Mouse (Mus musculus): Measurements from ENCODE around the gene Bcl2. TPM values are rescaled to one million over a fixed set of nuclear protein-coding genes. Genes with fewer than 3 reads are reported as not detected.
"Not testable (repeated sequence)": the region's sequence is repeated elsewhere in the genome, so short reads cannot be mapped to it uniquely, and the experiment has no call there.

The Bcl2 gene
- total and polyA plus RNA-seq, 2 experiments from 2014 or later, result 9.8 to 13.1 TPM

DNA sequence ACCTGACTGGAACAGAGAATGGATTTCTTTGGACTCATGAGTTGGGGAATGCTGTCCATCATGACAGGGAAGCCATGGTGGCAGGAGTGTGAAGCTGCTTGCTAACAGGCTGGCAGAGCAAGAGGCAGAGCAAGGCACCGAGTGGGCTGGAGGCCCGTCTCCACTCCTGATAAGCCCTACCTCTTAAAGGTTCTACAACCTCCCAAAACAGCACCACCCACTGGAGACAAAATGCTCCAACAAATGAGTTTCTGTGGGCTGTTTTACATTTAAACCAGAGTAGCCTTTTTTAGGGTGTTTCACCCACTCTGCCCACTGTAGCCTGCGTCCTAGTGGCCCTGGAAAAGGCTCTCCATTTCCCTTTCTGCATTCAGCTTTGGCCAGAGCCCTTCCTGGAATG is 163.5 kb downstream of the Bcl2 start:
- 94% methylated on average over 3 of the region's 3 CpGs for WGBS
- Histone ChIP-seq H3K4me3 (ENCODE audit: low read length) (no peak overlapping the region), H3K9me3 (ENCODE audit: low read length) (no peaks in the 10 kb centered on the region), H3K27ac (no peak overlapping the region), H3K27me3 (ENCODE audit: insufficient read depth, low read length) (no peaks in the 10 kb centered on the region), H3K9ac (replicated peaks; ENCODE audit: low read length) (no peak overlapping the region), H3K36me3 (ENCODE audit: insufficient read depth, low read length) (no peaks in the 10 kb centered on the region), H3K4me2 (ENCODE audit: low read depth, low read length) (no peak overlapping the region), H3K4me1 (ENCODE audit: insufficient read depth, low read length) (no peaks in the 10 kb centered on the region)
- no peak for DNase-seq (ENCODE audit: low spot score)
- no peak for TF ChIP-seq CTCF (IDR thresholded peaks at IDR 0.05; ENCODE audit: low read depth)
- no peak for ATAC-seq

- H3K27ac ChIP-seq, result no peak overlapping the region
- ATAC-seq (no peak), DNase-seq (ENCODE audit: low spot score) (no peak)
- no peaks in the 10 kb centered on the region for H3K4me1 ChIP-seq (ENCODE audit: insufficient read depth, low read length)
- H3K4me3 ChIP-seq (ENCODE audit: low read length), result no peak overlapping the region
- H3K36me3 ChIP-seq (ENCODE audit: insufficient read depth, low read length), result no peaks in the 10 kb centered on the region
- TF ChIP-seq CTCF (IDR thresholded peaks at IDR 0.05; ENCODE audit: low read depth), result no peak
- no peaks in the 10 kb centered on the region for H3K9me3 ChIP-seq (ENCODE audit: low read length)
- WGBS, result 69% methylated on average over 5 of the region's 5 CpGs
- H3K4me2 ChIP-seq (ENCODE audit: low read depth, low read length), result no peak overlapping the region
- no peaks in the 10 kb centered on the region for H3K27me3 ChIP-seq (ENCODE audit: insufficient read depth, low read length)
- no peak overlapping the region for H3K9ac ChIP-seq (replicated peaks; ENCODE audit: low read length)
These were observed 165.0 kb downstream of the Bcl2 start for GRCm38 (mm10) chr1:106549025-106549424.

- H3K36me3 ChIP-seq (ENCODE audit: insufficient read depth, low read length), result no peaks in the 10 kb centered on the region
- WGBS, result 70% methylated on average over 6 of the region's 6 CpGs
These were observed 169.1 kb downstream of the Bcl2 start for GRCm38 (mm10) chr1:106544817-106545612.

DNA sequence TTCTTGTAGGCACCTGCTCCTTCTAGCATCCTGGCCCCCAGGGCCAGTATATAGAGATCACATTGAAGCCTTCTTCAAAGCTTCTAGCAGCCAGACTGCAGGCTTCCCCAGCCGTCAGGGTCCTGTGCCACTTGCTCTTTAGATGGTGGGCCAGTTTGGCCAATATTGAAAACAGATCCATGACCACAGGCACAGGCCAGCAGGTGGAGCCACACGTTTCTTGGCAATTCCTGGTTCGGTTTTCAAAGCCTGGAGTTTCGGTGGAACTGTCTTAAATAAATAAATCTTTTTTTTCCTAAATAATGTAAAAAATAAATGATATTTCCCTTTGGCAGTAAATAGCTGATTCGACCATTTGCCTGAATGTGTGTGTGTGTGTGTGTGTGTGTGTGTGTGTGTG is 171.3 kb downstream of the Bcl2 start:
- Histone ChIP-seq H3K9me3 (ENCODE audit: low read length) (no peaks in the 10 kb centered on the region), H3K27me3 (ENCODE audit: insufficient read depth, low read length) (no peaks in the 10 kb centered on the region), H3K4me2 (ENCODE audit: low read depth, low read length) (no peak overlapping the region), H3K4me3 (ENCODE audit: low read length) (no peak overlapping the region), H3K36me3 (ENCODE audit: insufficient read depth, low read length) (no peaks in the 10 kb centered on the region), H3K4me1 (ENCODE audit: insufficient read depth, low read length) (no peaks in the 10 kb centered on the region), H3K27ac (no peak overlapping the region), H3K9ac (replicated peaks; ENCODE audit: low read length) (no peak overlapping the region)
- 42% methylated on average over 5 of the region's 5 CpGs for WGBS
- peak; percentile 76 for DNase-seq (ENCODE audit: low spot score)
- peak; percentile 73 for TF ChIP-seq CTCF (IDR thresholded peaks at IDR 0.05; ENCODE audit: low read depth)
- ATAC-seq, result peak; percentile 31; the same call in 1 of the 2 replicates

More at GRCm38 (mm10) chr1:106544817-106545612, 169.1 kb downstream of the Bcl2 start:
- Histone ChIP-seq H3K9me3 (ENCODE audit: low read length) (no peaks in the 10 kb centered on the region), H3K9ac (replicated peaks; ENCODE audit: low read length) (no peak overlapping the region), H3K4me3 (ENCODE audit: low read length) (no peak overlapping the region), H3K4me2 (ENCODE audit: low read depth, low read length) (no peak overlapping the region), H3K27me3 (ENCODE audit: insufficient read depth, low read length) (no peaks in the 10 kb centered on the region), H3K4me1 (ENCODE audit: insufficient read depth, low read length) (no peaks in the 10 kb centered on the region), H3K27ac (no peak overlapping the region)
- DNase-seq (ENCODE audit: low spot score) (peak; percentile 34), ATAC-seq (no peak)
- TF ChIP-seq CTCF (IDR thresholded peaks at IDR 0.05; ENCODE audit: low read depth), result peak; percentile 49

DNA sequence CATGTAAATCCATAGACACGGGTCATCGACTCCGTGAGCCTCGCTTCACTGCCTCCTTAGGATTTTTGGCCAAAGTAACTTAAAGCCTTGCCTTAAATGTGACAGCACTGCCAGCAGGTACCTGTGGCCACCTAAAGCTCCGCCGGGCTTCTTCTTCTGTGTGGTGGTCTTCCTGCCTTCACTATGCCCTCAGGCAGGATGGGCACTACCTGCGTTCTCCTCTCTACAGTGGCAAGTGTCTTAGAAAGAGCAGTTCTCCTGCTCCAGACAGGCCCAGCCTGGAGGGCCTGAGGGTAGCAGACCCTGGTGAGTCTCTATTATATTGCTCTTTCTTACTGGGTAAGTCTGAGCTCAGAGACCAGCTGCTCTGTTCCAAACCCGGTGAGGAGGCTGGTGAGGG is 172.2 kb downstream of the Bcl2 start:
- Histone ChIP-seq H3K27me3 (ENCODE audit: insufficient read depth, low read length) (no peaks in the 10 kb centered on the region), H3K36me3 (ENCODE audit: insufficient read depth, low read length) (no peaks in the 10 kb centered on the region), H3K9ac (replicated peaks; ENCODE audit: low read length) (no peak overlapping the region), H3K4me2 (ENCODE audit: low read depth, low read length) (no peak overlapping the region), H3K27ac (no peak overlapping the region), H3K9me3 (ENCODE audit: low read length) (no peaks in the 10 kb centered on the region), H3K4me3 (ENCODE audit: low read length) (no peak overlapping the region), H3K4me1 (ENCODE audit: insufficient read depth, low read length) (no peaks in the 10 kb centered on the region)
- ATAC-seq (no peak), DNase-seq (ENCODE audit: low spot score) (no peak)
- no peak for TF ChIP-seq CTCF (IDR thresholded peaks at IDR 0.05; ENCODE audit: low read depth)
- 81% methylated on average over 8 of the region's 8 CpGs for WGBS

DNA sequence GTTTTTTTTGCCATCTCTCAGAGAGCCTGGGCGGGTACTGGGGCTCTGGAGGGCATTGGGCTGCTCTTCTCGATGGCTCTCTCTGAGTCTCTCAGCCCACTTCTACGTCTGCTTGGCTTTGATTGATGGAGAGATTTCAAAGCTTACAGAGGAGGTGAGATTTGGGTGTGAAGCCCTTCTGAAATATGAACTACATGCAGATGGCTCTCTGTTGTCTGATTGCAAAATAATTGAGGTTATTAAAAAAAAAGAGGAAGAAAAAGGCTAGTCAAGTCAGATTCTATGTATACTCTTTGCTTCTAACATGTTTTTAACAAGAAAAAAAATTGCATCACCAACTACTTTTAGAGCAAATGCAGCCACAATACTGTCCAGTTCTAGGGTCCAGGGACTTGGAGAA is 173.9 kb downstream of the Bcl2 start:
- Histone ChIP-seq H3K27ac (no peak overlapping the region), H3K4me2 (ENCODE audit: low read depth, low read length) (no peak overlapping the region), H3K9me3 (ENCODE audit: low read length) (no peaks in the 10 kb centered on the region), H3K4me3 (ENCODE audit: low read length) (no peak overlapping the region), H3K4me1 (ENCODE audit: insufficient read depth, low read length) (no peaks in the 10 kb centered on the region), H3K9ac (replicated peaks; ENCODE audit: low read length) (no peak overlapping the region), H3K36me3 (ENCODE audit: insufficient read depth, low read length) (no peaks in the 10 kb centered on the region), H3K27me3 (ENCODE audit: insufficient read depth, low read length) (no peaks in the 10 kb centered on the region)
- WGBS, result 85% methylated on average over 3 of the region's 3 CpGs
- DNase-seq (ENCODE audit: low spot score) (no peak), ATAC-seq (no peak)
- no peak for TF ChIP-seq CTCF (IDR thresholded peaks at IDR 0.05; ENCODE audit: low read depth)

DNA sequence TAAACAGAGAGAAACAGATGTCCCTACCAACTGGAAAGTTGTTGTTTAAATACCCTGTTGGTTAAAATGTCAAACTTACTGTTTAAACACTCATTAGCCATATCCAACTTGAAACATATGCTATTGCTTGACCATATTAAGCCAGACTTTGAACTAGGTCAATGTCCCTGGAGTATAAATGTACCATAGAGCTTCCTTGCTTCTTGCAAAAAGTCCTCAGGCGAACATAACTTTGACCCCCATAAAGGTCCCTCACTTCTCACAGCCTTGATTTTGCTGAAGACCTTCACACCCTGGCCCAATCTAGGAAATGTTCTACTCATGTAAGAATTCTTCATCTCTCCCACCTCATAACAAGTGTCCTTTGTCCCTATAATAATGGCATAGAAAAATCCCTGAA is 175.0 kb downstream of the Bcl2 start:
- H3K9ac ChIP-seq (replicated peaks; ENCODE audit: low read length), result no peak overlapping the region
- WGBS, result 89% methylated on average over 1 of the region's 1 CpGs
- no peak for TF ChIP-seq CTCF (IDR thresholded peaks at IDR 0.05; ENCODE audit: low read depth)
- no peak for DNase-seq (ENCODE audit: low spot score)
- H3K9me3 ChIP-seq (ENCODE audit: low read length), result no peaks in the 10 kb centered on the region
- no peaks in the 10 kb centered on the region for H3K4me1 ChIP-seq (ENCODE audit: insufficient read depth, low read length)
- H3K27me3 ChIP-seq (ENCODE audit: insufficient read depth, low read length), result no peaks in the 10 kb centered on the region
- H3K36me3 ChIP-seq (ENCODE audit: insufficient read depth, low read length), result no peaks in the 10 kb centered on the region
- H3K27ac ChIP-seq, result no peak overlapping the region
- H3K4me2 ChIP-seq (ENCODE audit: low read depth, low read length), result no peak overlapping the region
- H3K4me3 ChIP-seq (ENCODE audit: low read length), result no peak overlapping the region
- ATAC-seq, result no peak

DNA sequence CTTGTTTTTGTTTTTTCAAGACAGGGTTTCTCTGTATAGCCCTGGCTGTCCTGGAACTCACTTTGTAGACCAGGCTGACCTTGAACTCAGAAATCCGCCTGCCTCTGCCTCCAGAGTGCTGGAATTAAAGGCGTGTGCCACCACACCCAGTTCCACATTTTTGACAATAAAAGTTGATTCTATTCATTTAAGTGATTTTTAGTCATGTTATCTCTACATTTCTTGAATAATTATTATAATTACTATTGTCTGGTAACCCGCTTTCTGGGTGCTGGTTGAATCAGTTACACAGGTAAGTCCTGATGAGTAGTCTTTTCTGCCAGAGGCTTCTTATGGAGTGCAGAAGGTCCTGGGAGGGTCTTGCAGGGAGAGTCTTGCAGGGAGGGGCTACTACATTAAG is 179.2 kb downstream of the Bcl2 start:
- not testable (repeated sequence) for ATAC-seq
- WGBS, result 91% methylated on average over 3 of the region's 3 CpGs

More for the DNA sequence above, 179.2 kb downstream of the Bcl2 start:
- not testable (repeated sequence) for H3K4me3 ChIP-seq (ENCODE audit: low read length); H3K27ac ChIP-seq; H3K27me3 ChIP-seq (ENCODE audit: insufficient read depth, low read length); H3K4me1 ChIP-seq (ENCODE audit: insufficient read depth, low read length); H3K9me3 ChIP-seq (ENCODE audit: low read length); DNase-seq (ENCODE audit: low spot score); H3K9ac ChIP-seq (replicated peaks; ENCODE audit: low read length); H3K4me2 ChIP-seq (ENCODE audit: low read depth, low read length); H3K36me3 ChIP-seq (ENCODE audit: insufficient read depth, low read length)

Data from hindbrain, postnatal 0 days (tissue).